Mouse (Mus musculus) midbrain, postnatal 0 days (tissue): ENCODE measurements around the gene Cyp26a1. TPM values are rescaled to one million over a fixed set of nuclear protein-coding genes. Genes with fewer than 3 reads are reported as not detected.

ENCODE experiments used
- ATAC-seq: fragments of 200-750 bp; cut with Nextera tagmentation; 2 replicates; pipeline ENCODE4 v1.8.0; 2017; ENCODE audit warnings: moderate number of reproducible peaks, mild to moderate bottlenecking, moderate TSS enrichment, moderate library complexity; ENCODE audit not compliant: low FRiP score
- DNase-seq: peaks from one replicate; pipeline ENCODE4 v3.0.0-alpha.2; 2015; ENCODE audit warnings: low spot score
- H3K27ac ChIP-seq: fragments of 300-500 bp; sonication (generic); 2 replicates; pipeline ENCODE4 v1.5.1; 2014; ENCODE audit warnings: low read depth, mild to moderate bottlenecking, low read length, mixed read lengths
- H3K27me3 ChIP-seq: fragments of 300-500 bp; sonication (generic); 2 replicates; pipeline ENCODE4 v1.6.1; 2014; ENCODE audit warnings: low read length, control low read depth, mixed read lengths; ENCODE audit not compliant: insufficient read depth
- H3K36me3 ChIP-seq: fragments of 300-500 bp; sonication (generic); 2 replicates; pipeline ENCODE4 v1.6.1; 2014; ENCODE audit warnings: low read length, control low read depth, mixed read lengths; ENCODE audit not compliant: insufficient read depth
- H3K4me1 ChIP-seq: fragments of 300-500 bp; sonication (generic); 2 replicates; pipeline ENCODE4 v1.6.1; 2014; ENCODE audit warnings: mild to moderate bottlenecking, control low read depth, antibody characterized with exemption, low read length, mixed read lengths; ENCODE audit not compliant: insufficient read depth
- H3K4me2 ChIP-seq: fragments of 300-500 bp; sonication (generic); 2 replicates; pipeline ENCODE4 v1.6.1; 2014; ENCODE audit warnings: low read depth, mild to moderate bottlenecking, low read length, mixed read lengths; ENCODE audit not compliant: poor library complexity, severe bottlenecking
- H3K4me3 ChIP-seq: fragments of 300-500 bp; sonication (generic); 2 replicates; pipeline ENCODE4 v1.5.1; 2014; ENCODE audit warnings: low read depth, mild to moderate bottlenecking, low read length, moderate library complexity
- H3K9ac ChIP-seq: fragments of 300-500 bp; sonication (generic); replicated peaks from 2 replicates; pipeline ENCODE4 v1.6.1; 2014; ENCODE audit warnings: mild to moderate bottlenecking, low read length, moderate library complexity, mixed read lengths; ENCODE audit not compliant: poor library complexity, severe bottlenecking
- H3K9me3 ChIP-seq: fragments of 300-500 bp; sonication (generic); 2 replicates; pipeline ENCODE4 v1.6.1; 2016; ENCODE audit warnings: low read length, control low read depth
- CTCF ChIP-seq: IDR thresholded peaks from 2 replicates; pipeline ENCODE4 v1.5.1; 2016; ENCODE audit warnings: antibody characterized with exemption, mild to moderate bottlenecking
- WGBS: fragments of 180-500 bp; shearing (Covaris S2); extraction: QIAGEN DNeasy Blood & Tissue Kit; methylation state at CpG from one replicate; pipeline ENCODE4 v1.1.7; 2014; 5-methylcytosine and 5-hydroxymethylcytosine counted together
- polyA plus RNA-seq: library from polyadenylated mRNA; unstranded; fragments of >200 nt; fragmentation: Nextera tagmentation; extraction: Ambion mirVana; gene quantifications from 2 replicates; pipeline ENCODE4 v1.2.1, GENCODE M21; 2015
- total RNA-seq: library from RNA; depleted of rRNA; stranded (reverse); fragments of >200 nt; gene quantifications from 2 replicates; pipeline ENCODE4 v1.2.3, GENCODE M21; 2014; rRNA removed

Gene Cyp26a1
- total and polyA plus RNA-seq, 2 experiments from 2014 or later: 0.11 TPM; not detected in 1

- no peak for TF ChIP-seq CTCF
- no peak overlapping the region for H3K27ac ChIP-seq
- no peak overlapping the region for H3K4me3 ChIP-seq
- no peaks in the 10 kb centered on the region for H3K9me3 ChIP-seq
- no peaks in the 10 kb centered on the region for H3K36me3 ChIP-seq
- H3K27me3 ChIP-seq: no peaks in the 10 kb centered on the region
- H3K4me1 ChIP-seq: no peaks in the 10 kb centered on the region
- no peak overlapping the region for H3K9ac ChIP-seq
- 71% methylated on average over 7 of the region's 7 CpGs for WGBS
- no peak for DNase-seq
- no peak for ATAC-seq
- H3K4me2 ChIP-seq: no peak overlapping the region
Observed at GRCm38 (mm10) chr19:37740043-37740442, 42.4 kb downstream of the Cyp26a1 start.

Other genes with a start within 250 kb of the Cyp26a1 start
- 27.2 and 29.2 TPM in 2 replicates for gene Exoc6, start 147.4 kb upstream of the Cyp26a1 start, total RNA-seq
- gene Exoc6, start 147.4 kb upstream of the Cyp26a1 start, polyA plus RNA-seq: 25.5 and 27.5 TPM in 2 replicates
- gene Cyp26c1, start 12.2 kb upstream of the Cyp26a1 start, total RNA-seq: not detected in 2 replicates
- gene Cyp26c1, start 12.2 kb upstream of the Cyp26a1 start, polyA plus RNA-seq: not detected in 2 replicates